Mouse (Mus musculus): Measurements from ENCODE around the gene Lingo3.

Lingo3 gene

DNA sequence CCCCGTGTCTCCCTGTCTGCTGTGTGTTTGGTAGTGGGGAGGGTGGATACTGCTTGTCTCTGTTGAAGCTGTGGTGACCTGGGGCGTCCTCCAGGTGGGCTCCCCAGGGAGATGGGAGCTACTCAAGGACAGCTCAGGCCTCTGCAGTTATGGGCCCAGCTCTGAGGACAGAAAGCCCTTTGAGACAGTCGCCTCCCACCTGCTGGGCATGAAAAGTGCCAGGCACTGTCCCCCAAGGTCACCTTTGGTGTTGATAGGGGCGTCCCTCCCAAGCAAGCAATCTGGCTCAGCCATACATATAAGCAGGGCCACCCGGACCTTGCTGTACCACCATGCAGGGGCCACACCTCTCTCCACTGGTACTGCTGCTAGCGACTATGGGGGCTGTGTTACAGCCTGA is 38.9 kb downstream of the Lingo3 start, which contains the start of gene Amh:
Gene Amh, plus strand, starts transcription at position 328 of the 400 bp plus-strand sequence.
- POLR2A ChIA-PET: interaction anchor here in 3 of 4 experiments (0.5 to 9.2 kb wide), 30 partner anchors 8 to 308 kb away, joined by 3 to 99 read pairs (median 5); partner anchors contain the start of genes Ap3d1 (in 2 of the 3), Gadd45b (in 2 of the 3), Csnk1g2 (in 1 of the 3) and Mknk2 (in 1 of the 3)
- CTCF ChIA-PET: interaction anchor here (0.7 to 8.6 kb wide), 21 partner anchors 13 to 442 kb away, joined by 3 to 142 read pairs (median 6); no protein-coding TSS in a partner anchor

GRCm38 (mm10) chr10:80804340-80804739 is 39.5 kb downstream of the Lingo3 start:
- POLR2A ChIA-PET: interaction anchor here in 2 of 4 experiments (0.5 to 8.2 kb wide), 6 partner anchors 12 to 125 kb away, joined by 3 to 88 read pairs (median 16); partner anchors contain the start of gene Gadd45b (in 1 of the 2)
- CTCF ChIA-PET: interaction anchor here in 3 of 4 experiments (0.7 to 8.6 kb wide), 3 partner anchors 57 to 94 kb away, joined by 3 to 142 read pairs (median 4); no protein-coding TSS in a partner anchor

DNA sequence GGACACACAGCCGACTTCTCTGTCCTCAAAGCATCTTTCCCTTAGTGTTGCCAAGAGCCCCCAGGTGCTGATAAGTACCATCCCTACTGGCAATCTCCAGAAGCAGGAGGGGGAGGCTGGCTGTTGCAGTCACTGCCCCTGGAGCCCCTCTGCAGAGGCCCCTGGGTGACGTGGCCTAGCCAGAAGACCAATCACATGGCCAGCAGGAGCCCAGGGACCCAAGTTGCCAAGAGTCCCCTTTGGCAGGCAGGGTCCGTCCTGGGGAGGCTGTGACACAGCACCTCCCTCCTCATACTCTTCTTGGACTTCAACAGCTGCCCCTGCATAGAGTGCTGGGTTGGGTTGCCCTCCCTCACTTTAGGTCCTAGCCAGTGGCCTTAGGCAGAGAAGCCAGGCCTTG is 40.8 kb downstream of the Lingo3 start:
- POLR2A ChIA-PET: interaction anchor here in 2 of 4 experiments (0.5 to 1.4 kb wide), 2 partner anchors 11 to 93 kb away, joined by 5 read pairs; no protein-coding TSS in a partner anchor
- CTCF ChIA-PET: no interaction called here

DNA sequence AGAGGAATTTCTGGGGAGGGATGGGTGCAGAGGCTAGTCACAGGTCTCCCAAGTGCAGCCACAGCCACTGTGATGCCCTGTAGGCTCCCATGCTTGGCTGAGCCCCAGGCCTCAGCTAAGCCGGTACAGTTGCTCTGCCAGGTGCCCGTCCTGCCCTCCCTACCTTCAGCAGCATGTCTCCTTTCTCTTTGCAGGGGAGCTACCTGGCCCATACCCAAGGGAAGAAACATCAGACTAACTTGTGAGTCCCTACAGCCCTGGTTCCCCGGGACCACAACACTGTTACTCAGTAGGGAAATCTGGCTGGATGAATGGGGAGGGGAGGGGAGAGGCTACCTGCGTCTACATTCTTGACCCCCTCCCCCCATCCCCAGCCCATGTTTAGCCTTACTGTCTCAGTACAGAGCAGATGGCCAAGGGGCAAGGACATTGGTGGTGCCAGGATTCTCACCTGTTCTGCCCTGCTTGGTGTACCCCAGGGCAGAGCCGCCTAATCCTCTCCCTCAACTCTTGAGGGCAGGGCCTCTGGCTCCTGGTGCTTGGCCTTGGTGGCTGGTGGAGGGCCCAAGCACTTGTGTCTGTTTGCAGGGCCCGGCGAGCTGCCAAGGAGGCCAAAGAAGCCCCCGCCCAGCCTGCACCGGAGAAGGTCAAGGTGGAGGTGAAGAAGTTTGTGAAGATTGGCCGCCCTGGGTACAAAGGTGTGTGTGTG is 41.5 kb downstream of the Lingo3 start:
- ChIA-PET POLR2A (interaction anchor here in 2 of 4 experiments (0.6 to 2.2 kb wide), 8 partner anchors 10 to 290 kb away, joined by 3 to 6 read pairs (median 4); partner anchors contain the start of gene Ap3d1 (in 1 of the 2)), CTCF (no interaction called here)

DNA sequence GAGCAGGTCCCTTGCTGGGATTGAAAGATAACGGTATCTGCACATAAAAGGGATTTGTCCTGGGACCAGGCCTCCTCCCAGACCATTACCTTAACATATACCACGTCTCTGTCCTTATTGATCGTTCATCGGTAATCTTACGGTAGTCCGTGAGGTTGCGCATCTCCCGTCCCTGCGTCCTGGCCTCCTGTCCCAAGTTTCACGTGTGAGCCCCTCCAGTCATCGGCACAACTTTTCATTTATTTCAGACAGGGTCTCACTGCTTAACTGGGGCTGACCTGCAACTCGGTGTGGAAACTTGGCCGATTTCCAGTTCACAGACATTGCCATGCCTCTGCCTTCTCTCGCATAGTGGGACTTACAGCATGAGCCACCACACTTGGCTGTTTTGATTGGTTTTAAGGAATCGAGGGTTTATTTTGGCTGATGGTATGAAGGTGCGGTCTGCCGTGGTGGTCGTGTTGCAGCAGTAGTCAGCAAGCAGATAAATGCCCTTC is 44.7 kb downstream of the Lingo3 start:
- CTCF ChIA-PET: no interaction called here
- POLR2A ChIA-PET: interaction anchor here in 3 of 4 experiments (0.6 to 4.9 kb wide), 15 partner anchors 8 to 353 kb away, joined by 3 to 36 read pairs (median 4); partner anchors contain the start of genes Amh (in 1 of the 3), Ap3d1 (in 1 of the 3) and Gadd45b (in 1 of the 3)

DNA sequence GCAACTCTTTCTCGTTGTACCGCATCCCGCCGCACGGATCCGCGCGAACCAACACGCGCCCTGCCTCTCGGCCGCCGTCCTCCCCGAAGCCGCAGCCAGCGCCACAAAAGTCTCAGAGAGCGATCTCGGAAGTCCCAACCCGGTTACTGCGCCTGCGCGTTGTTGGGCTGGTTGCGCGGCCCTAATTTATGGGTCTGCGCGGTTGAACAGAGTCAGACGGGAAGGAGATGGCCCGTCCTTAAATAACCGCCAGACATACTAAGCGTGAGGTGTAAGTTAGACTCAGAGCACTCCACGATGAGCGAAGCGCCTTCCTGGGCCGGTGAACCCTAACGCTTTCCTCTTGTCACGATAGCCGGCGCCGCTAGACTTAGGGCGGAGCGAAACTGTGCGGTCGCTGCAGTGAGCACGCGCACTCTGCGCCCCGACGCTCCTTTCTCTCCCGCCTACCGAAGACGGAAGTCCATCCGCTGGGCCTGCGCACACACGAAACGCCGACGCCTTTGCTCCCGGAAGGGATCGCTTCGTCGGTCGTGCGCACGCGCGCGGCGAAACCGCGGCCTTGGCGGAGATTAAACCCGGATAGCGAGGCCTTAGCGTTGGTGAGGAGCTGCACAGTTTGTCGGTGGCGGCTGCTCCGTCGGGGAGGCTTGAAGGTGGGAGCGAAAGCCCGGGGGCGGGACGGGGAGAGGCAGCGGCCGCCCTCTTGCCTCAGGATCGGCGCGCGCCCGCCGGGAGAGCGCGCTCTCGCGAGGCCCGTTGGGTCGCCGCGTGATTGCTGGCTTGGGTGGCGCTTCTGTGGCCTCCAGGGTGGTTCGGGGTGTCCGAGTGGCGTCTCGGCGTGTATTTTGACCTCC is 45.5 kb downstream of the Lingo3 start, which contains the start of the genes Sf3a2 and Plekhj1:
Gene Sf3a2, plus strand, starts transcription at position 49 of the 857 bp plus-strand sequence.
Gene Plekhj1, minus strand, starts transcription at position 477 of the 857 bp plus-strand sequence.
- ChIA-PET CTCF (no interaction called here), POLR2A (interaction anchor here in 3 of 4 experiments (0.6 to 4.9 kb wide), 22 partner anchors 7 to 374 kb away, joined by 3 to 36 read pairs (median 4); partner anchors contain the start of genes Abhd17a (in 1 of the 3), Amh (in 1 of the 3) and Ap3d1 (in 1 of the 3))

DNA sequence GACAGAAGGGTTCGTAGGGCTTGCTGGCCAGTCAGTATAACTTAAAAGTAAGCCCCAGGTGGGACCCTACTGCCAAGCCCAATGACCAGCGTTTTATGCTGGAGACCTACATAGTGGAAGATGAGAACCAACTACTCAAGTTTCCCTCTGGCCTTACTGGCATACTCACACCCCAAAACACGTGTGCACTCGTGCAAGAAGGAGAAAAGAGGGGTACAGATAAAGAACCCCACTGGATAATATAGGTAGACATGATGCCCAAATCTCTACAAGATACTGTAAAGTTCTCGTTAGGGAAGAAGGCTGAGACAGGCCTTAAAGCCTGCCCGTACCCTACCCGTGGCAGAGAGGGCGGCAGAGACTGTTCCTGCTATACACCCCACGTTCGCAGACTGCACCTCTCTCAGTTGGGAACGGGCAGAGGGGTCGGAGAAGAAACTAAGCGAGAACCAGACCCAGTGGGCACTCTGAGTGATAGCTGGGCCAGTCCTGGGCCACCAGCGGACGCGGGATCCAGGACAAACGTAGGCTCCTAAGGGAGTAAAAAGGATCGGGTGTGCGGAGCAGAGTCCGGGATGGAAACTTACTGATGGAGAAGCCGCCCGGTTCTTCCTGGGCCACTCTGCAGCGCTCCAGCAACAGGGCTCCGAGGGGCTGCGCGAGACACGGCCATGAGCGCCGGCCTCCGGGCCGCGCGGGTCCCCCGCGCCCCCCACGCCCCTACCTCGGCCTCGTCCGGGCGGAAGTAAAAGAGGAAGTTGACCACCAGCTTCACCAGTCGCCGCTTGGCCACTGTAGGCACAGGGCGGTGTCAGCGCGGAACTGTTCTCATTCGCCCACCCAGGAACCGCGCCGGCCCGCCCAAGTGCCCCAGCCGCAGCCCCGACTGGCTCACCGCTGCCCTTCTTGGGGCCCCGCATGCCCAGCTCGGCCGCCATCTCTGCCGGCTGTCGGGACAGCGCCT is 46.4 kb downstream of the Lingo3 start:
- ChIA-PET CTCF (interaction anchor here in 1 of 4 experiments (1.1 kb wide), 1 partner anchor 83 kb away, joined by 3 read pairs; no protein-coding TSS in a partner anchor), POLR2A (interaction anchor here in 3 of 4 experiments (0.6 to 4.9 kb wide), 19 partner anchors 8 to 374 kb away, joined by 3 to 36 read pairs (median 4); partner anchors contain the start of genes Abhd17a (in 1 of the 3), Amh (in 1 of the 3) and Ap3d1 (in 1 of the 3))

- CTCF ChIA-PET: interaction anchor here (0.6 to 2.3 kb wide), 6 partner anchors 9 to 84 kb away, joined by 3 to 8 read pairs (median 3); no protein-coding TSS in a partner anchor
- POLR2A ChIA-PET: interaction anchor here in 3 of 4 experiments (0.7 to 4.9 kb wide), 15 partner anchors 10 to 120 kb away, joined by 3 to 36 read pairs (median 4); partner anchors contain the start of gene Amh (in 1 of the 3)
Observed at GRCm38 (mm10) chr10:80796307-80796848, 47.5 kb downstream of the Lingo3 start.

DNA sequence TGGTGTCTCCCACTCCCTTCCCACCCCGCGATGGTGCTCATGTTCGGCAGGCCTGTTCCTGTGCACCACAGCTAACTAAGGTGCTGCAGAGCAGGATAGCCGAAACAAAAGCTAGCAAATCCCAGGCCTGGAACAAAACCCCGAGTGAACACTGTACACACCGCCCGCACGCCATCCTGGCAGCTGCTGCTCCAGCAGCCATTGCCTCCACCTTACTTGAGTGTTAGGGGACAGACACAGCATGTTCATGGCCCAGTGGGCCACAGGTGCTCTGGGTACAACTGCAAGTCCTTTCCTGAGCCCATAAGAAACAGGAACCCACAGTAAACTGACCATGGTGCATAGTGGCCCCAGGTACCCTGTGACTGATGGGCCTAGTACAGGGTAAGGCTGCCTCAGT is 49.1 kb downstream of the Lingo3 start:
- POLR2A ChIA-PET: interaction anchor here in 3 of 4 experiments (0.6 to 4.9 kb wide), 17 partner anchors 9 to 276 kb away, joined by 3 to 36 read pairs (median 3); partner anchors contain the start of genes Amh (in 1 of the 3) and Thop1 (in 1 of the 3)
- CTCF ChIA-PET: interaction anchor here in 1 of 4 experiments (0.6 to 2.3 kb wide), 2 partner anchors 11 to 20 kb away, joined by 3 to 8 read pairs; no protein-coding TSS in a partner anchor

- ChIA-PET POLR2A (interaction anchor here in 2 of 4 experiments (0.6 to 3.4 kb wide), 7 partner anchors 9 to 225 kb away, joined by 3 to 30 read pairs (median 8); partner anchors contain the start of gene Amh (in 1 of the 2)), CTCF (interaction anchor here in 1 of 4 experiments (1.8 kb wide), 1 partner anchor 12 kb away, joined by 4 read pairs; no protein-coding TSS in a partner anchor)
Observed at GRCm38 (mm10) chr10:80793803-80794202, 50.0 kb downstream of the Lingo3 start.

DNA sequence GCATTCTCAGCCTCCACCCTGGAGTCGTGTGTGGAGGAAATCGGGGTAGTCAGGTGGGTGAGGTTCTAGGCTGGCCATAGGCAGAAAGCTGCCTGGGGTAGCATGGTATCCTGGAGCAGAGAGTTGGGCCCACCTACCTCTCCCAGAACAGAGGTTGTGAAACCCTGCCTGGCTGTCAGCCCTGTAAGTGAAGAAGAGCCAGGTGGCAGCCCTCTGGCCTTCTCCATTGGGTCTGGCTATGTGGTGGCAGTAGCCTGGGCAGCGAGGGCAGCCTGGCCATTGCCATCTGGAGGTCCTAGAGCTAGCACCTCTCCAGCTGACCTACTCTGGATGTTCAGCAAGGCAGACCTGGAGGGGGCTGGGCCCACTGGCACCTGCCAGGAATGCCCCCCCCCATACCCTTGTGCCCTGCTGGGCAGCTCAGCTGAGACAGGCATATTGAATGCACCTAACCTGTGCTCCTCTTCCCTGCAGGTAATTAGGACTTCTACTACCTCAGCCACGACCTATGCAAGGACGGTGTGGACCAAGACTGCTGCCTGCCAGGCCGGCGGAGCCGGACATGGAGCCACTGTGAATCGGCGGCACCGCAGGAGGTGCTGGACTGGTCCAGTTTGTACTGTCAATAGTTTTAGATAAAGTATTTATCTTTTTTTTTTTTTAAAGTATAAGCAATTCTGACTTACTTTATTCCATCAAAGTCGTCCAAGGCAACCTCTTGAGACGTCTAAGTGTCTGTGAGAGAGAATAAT is 50.6 kb downstream of the Lingo3 start:
- POLR2A ChIA-PET: interaction anchor here in 3 of 4 experiments (0.6 to 3.4 kb wide), 23 partner anchors 8 to 320 kb away, joined by 3 to 30 read pairs (median 4); partner anchors contain the start of genes Amh (in 1 of the 3), Ap3d1 (in 1 of the 3) and Gadd45b (in 1 of the 3)
- CTCF ChIA-PET: interaction anchor here in 2 of 4 experiments (1.1 to 2.5 kb wide), 4 partner anchors 12 to 46 kb away, joined by 3 to 14 read pairs (median 4); no protein-coding TSS in a partner anchor

GRCm38 (mm10) chr10:80792175-80793032 is 51.4 kb downstream of the Lingo3 start:
- ChIA-PET CTCF (interaction anchor here in 3 of 4 experiments (1.0 to 2.5 kb wide), 10 partner anchors 10 to 74 kb away, joined by 3 to 14 read pairs (median 4); no protein-coding TSS in a partner anchor), POLR2A (interaction anchor here (0.6 to 3.4 kb wide), 29 partner anchors 8 to 357 kb away, joined by 3 to 30 read pairs (median 4); partner anchors contain the start of genes Abhd17a (in 1 of the 4), Amh (in 1 of the 4), Ap3d1 (in 1 of the 4) and Gadd45b (in 1 of the 4))

- POLR2A ChIA-PET: interaction anchor here (0.5 to 3.4 kb wide), 30 partner anchors 9 to 357 kb away, joined by 3 to 30 read pairs (median 4); partner anchors contain the start of genes Abhd17a (in 1 of the 4), Amh (in 1 of the 4), Gadd45b (in 1 of the 4) and Izumo4 (in 1 of the 4)
- CTCF ChIA-PET: interaction anchor here in 3 of 4 experiments (0.5 to 2.5 kb wide), 15 partner anchors 9 to 203 kb away, joined by 3 to 14 read pairs (median 4); no protein-coding TSS in a partner anchor
Observed at GRCm38 (mm10) chr10:80791476-80792174, 52.2 kb downstream of the Lingo3 start.

All from embryonic stem cell, embryonic (primary cell).